Mouse (Mus musculus): Measurements from ENCODE around the gene Gcn1l1.

DNA sequence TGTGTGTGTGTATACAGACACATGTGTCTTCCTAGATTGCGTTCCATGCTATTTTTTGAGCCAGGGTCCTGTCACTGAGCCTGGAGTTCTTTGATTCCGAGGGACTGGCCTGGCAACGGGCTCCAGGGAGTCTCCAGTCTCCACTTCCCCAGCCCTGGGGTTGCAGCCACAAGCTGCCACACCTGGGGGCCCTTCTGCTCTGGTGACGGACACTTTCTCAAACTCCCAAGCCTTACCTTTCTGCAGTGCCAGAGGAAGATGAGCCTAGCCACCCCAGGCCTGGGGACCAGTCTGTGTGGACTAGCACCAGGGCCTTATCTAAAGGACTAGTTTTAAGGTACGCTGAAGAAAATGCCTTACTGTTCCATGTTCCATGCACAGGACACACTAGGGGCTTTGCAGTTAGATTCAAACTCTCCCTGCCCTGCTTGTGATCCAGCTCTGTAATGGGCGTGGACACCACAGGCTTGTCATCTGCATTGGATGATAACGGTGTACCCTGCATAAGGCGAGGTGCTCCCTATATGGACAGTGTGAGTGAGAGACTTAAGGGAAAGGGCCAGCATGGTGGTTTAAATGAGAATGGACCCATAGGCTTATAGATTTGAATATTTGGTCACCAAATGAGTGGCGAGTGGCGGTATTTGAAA, 61.3 kb downstream of the Gcn1l1 start:
- TF ChIP-seq ZC3H11A (IDR thresholded peaks at IDR 0.05; ENCODE audit: low read depth, low read length) (no peak), CTCF (conservative IDR thresholded peaks at IDR 0.05 in 1 of 2, IDR thresholded peaks at IDR 0.05 in 1 of 2; ENCODE audit: low read depth in 2 of 2, low read length in 2 of 2) (no peak), EP300 (IDR thresholded peaks at IDR 0.05; ENCODE audit: low read length) (no peak)
